Mouse (Mus musculus) embryonic facial prominence, embryonic 12.5 days (tissue): ENCODE results near the gene Stra6. TPM values are rescaled to one million over a fixed set of nuclear protein-coding genes. Genes with fewer than 3 reads are reported as not detected.

Source experiments
- ATAC-seq: fragments of 200-750 bp; cut with Nextera tagmentation; 2 replicates; pipeline ENCODE4 v1.8.0; 2017; ENCODE audit not compliant: insufficient number of reproducible peaks, insufficient read depth, low FRiP score, low TSS enrichment
- H3K27ac ChIP-seq: fragments of 300-500 bp; sonication (generic); 2 replicates; pipeline ENCODE4 v1.5.1; 2016; ENCODE audit warnings: mild to moderate bottlenecking
- H3K27me3 ChIP-seq: fragments of 300-500 bp; sonication (generic); 2 replicates; pipeline ENCODE4 v1.6.1; 2016; ENCODE audit warnings: mild to moderate bottlenecking, moderate library complexity
- H3K36me3 ChIP-seq: fragments of 300-500 bp; sonication (generic); 2 replicates; pipeline ENCODE4 v1.6.1; 2016; ENCODE audit warnings: mild to moderate bottlenecking
- H3K4me1 ChIP-seq: fragments of 300-500 bp; sonication (generic); 2 replicates; pipeline ENCODE4 v1.6.1; 2016
- H3K4me2 ChIP-seq: fragments of 300-500 bp; sonication (generic); replicated peaks from 2 replicates; pipeline ENCODE4 v1.6.1; 2016; ENCODE audit warnings: mild to moderate bottlenecking, moderate library complexity
- H3K4me3 ChIP-seq: fragments of 300-500 bp; sonication (generic); 2 replicates; pipeline ENCODE4 v1.5.1; 2016; ENCODE audit warnings: mild to moderate bottlenecking
- H3K9ac ChIP-seq: fragments of 300-500 bp; sonication (generic); 2 replicates; pipeline ENCODE4 v1.6.1; 2016; ENCODE audit warnings: mild to moderate bottlenecking, moderate library complexity
- H3K9me3 ChIP-seq: fragments of 300-500 bp; sonication (generic); 2 replicates; pipeline ENCODE4 v1.6.1; 2016; ENCODE audit warnings: mild to moderate bottlenecking, moderate library complexity
- WGBS: fragments of 180-500 bp; shearing (Covaris S2); methylation state at CpG from one replicate; pipeline ENCODE4 v1.1.7; 2016; 5-methylcytosine and 5-hydroxymethylcytosine counted together
- polyA plus RNA-seq: library from polyadenylated mRNA; unstranded; fragments of >200 nt; fragmentation: Nextera tagmentation; extraction: Ambion mirVana; gene quantifications from 2 replicates; pipeline ENCODE4 v1.2.1, GENCODE M21; 2016

The Stra6 gene
- polyA plus RNA-seq, 1 experiment from 2014 or later, result 38.1 TPM

DNA sequence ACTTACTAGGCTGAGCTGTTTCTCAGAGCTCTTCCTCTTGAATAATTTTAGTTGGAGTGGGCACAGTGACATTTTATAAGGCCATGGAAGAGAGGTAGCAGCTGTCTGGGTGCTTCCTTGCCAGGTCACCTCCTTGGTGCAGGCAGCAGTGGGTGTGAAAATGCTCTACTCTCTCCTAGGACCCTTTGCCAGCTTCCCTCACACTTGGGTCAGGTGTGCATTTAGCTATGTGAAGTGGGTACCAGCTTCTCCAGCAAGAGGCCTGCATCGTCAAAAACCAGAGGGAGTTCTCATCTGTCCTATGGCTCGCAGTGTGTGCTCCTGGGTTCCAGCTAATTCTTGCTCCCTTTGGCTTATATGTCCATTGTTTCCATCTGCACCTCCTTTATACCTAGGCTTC lies 115.8 kb downstream of the Stra6 start:
- no peak overlapping the region for H3K4me3 ChIP-seq

DNA sequence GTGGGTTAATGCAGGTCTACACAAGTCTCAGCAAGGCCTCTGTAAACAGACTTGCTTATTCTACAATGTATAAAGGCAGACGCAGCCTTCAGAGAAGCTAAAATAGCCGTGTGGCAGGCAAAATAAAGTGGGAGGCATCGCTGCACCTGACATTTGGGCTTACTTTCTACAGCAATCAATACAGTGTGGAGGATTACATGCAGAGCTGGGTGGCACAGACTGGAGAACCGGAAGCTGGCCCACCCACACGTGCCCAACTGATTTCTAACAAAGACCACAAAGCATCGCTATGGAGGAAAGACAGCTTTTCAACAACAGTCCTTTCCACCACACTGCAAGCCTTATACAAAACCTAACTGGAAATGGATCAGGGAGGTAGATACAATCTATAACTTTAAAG lies 120.9 kb downstream of the Stra6 start:
- Histone ChIP-seq H3K9ac (no peak overlapping the region), H3K9me3 (no peaks in the 10 kb centered on the region), H3K27me3 (no peaks in the 10 kb centered on the region), H3K4me3 (no peak overlapping the region), H3K36me3 (no peaks in the 10 kb centered on the region), H3K4me1 (no peaks in the 10 kb centered on the region), H3K27ac (no peak overlapping the region), H3K4me2 (no peak overlapping the region)
- ATAC-seq, result no peak
- 78% methylated on average over 6 of the region's 6 CpGs for WGBS

More for the DNA sequence above, 115.8 kb downstream of the Stra6 start:
- Histone ChIP-seq H3K9me3 (no peaks in the 10 kb centered on the region), H3K27me3 (no peaks in the 10 kb centered on the region), H3K4me1 (peaks cover 18% of the 10 kb centered on the region), H3K27ac (no peak overlapping the region), H3K4me2 (no peak overlapping the region), H3K36me3 (no peaks in the 10 kb centered on the region), H3K9ac (no peak overlapping the region)
- 82% methylated on average over 2 of the region's 2 CpGs for WGBS
- no peak for ATAC-seq

GRCm38 (mm10) chr9:58194222-58194621 lies 130.6 kb downstream of the Stra6 start:
- Histone ChIP-seq H3K9ac (no peak overlapping the region), H3K4me2 (no peak overlapping the region), H3K36me3 (no peaks in the 10 kb centered on the region), H3K27me3 (peaks cover 51% of the 10 kb centered on the region), H3K27ac (no peak overlapping the region), H3K4me3 (no peak overlapping the region), H3K9me3 (no peaks in the 10 kb centered on the region), H3K4me1 (peaks cover 44% of the 10 kb centered on the region)
- ATAC-seq, result no peak
- 63% methylated on average over 9 of the region's 9 CpGs for WGBS

DNA sequence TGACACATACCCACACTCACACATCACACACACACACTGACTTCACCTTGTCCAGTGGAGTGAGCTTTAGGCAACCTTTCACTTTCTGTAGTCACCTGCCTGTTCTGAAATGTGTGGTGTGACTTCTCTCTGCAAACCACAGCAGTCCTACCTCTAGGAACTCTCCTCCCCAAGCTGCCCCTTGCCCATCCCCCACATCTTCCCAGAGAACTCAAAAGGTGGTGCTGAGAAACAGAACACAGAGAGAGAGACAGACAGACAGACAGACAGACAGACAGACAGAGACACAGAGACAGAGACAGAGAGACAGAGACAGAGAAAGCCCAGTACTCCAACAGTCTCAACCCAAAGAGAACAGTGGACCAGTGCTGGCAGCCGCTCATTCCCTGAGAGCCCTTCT lies 132.1 kb downstream of the Stra6 start:
- Histone ChIP-seq H3K9me3 (no peaks in the 10 kb centered on the region), H3K4me2 (peak overlapping the region; percentile 53; the same call in 1 of the 2 replicates), H3K36me3 (no peaks in the 10 kb centered on the region), H3K4me1 (peaks cover 57% of the 10 kb centered on the region), H3K9ac (no peak overlapping the region), H3K27ac (no peak overlapping the region), H3K27me3 (peaks cover 65% of the 10 kb centered on the region), H3K4me3 (no peak overlapping the region)
- 8% methylated on average over 1 of the region's 1 CpGs for WGBS
- ATAC-seq, result no peak

DNA sequence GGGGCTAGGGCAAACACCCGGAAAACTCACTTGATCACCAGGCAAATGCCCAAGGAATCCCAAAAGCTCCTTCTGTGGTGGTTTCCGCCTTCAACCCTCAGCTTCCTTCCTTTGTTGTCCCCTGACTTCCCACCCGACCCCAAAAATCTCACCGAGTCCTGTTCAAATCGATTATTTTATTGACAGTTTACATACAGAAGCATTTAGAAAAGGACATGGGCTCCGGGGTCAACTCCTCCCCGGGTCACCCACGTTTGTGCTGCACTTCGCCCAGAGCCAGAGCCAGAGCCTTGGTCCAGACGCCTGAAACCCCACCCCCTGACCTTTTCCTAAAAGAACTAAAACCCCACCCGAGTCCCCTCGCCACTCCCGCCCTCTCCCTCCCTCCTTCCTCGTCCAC lies 132.6 kb downstream of the Stra6 start:
- Histone ChIP-seq H3K27me3 (peaks cover 70% of the 10 kb centered on the region), H3K36me3 (no peaks in the 10 kb centered on the region), H3K9ac (0 out of 2 replicates have a peak overlapping the region, but pooled peaks have one; percentile 7), H3K4me2 (peak overlapping the region; percentile 53), H3K4me3 (peak overlapping the region; percentile 22), H3K4me1 (peaks cover 60% of the 10 kb centered on the region), H3K27ac (no peak overlapping the region), H3K9me3 (no peaks in the 10 kb centered on the region)
- ATAC-seq, result no peak
- 5% methylated on average over 12 of the region's 14 CpGs for WGBS

GRCm38 (mm10) chr9:58196610-58197567 lies 133.3 kb downstream of the Stra6 start:
- H3K4me3 ChIP-seq, result peak overlapping the region; percentile 33
- H3K9me3 ChIP-seq, result no peaks in the 10 kb centered on the region
- peaks cover 67% of the 10 kb centered on the region for H3K4me1 ChIP-seq
- ATAC-seq, result no peak
- H3K36me3 ChIP-seq, result no peaks in the 10 kb centered on the region
- peaks cover 77% of the 10 kb centered on the region for H3K27me3 ChIP-seq
- peak overlapping the region; percentile 53 for H3K4me2 ChIP-seq
- WGBS, result 3% methylated on average over 46 of the region's 46 CpGs
- no peak overlapping the region for H3K27ac ChIP-seq
- H3K9ac ChIP-seq, result peak overlapping the region; percentile 12; the same call in 1 of the 2 replicates

GRCm38 (mm10) chr9:58197781-58198701 lies 134.5 kb downstream of the Stra6 start:
- Histone ChIP-seq H3K4me3 (peak overlapping the region; percentile 33), H3K36me3 (no peaks in the 10 kb centered on the region), H3K27ac (0 out of 2 replicates have a peak overlapping the region, but pooled peaks have one; percentile 20), H3K27me3 (peaks cover 89% of the 10 kb centered on the region), H3K4me1 (peaks cover 78% of the 10 kb centered on the region), H3K9ac (peak overlapping the region; percentile 12; the same call in 1 of the 2 replicates), H3K4me2 (peak overlapping the region; percentile 53), H3K9me3 (no peaks in the 10 kb centered on the region)
- ATAC-seq, result no peak
- 1% methylated on average over 58 of the region's 58 CpGs for WGBS

DNA sequence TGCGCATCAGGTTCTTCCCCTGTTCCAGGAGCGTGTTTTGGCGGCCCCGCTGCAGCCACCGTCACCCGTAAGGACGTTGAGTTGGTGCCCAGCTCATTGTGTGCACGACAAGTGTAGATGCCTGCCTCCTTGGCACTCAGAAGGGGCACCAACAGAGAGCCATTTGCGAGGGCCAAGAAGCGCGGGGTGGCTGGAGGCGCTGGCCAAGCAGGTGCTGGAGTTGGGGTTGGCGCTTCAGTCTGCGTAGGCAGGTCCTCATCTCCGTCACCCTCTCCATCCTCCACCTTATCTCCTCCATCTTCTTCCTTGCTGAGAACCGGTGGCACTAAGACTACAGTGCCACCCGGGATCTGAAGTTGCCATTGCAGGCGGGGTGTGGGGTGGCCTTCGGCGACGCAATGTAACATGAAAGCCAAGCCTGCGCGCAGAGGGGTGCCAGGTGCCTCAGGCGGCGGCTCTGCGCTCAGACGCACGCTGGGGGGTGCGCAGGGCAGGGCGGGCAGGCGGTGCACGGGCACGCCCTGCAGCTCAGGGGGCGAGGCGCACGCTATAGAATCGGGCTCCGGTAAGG lies 135.3 kb downstream of the Stra6 start:
- peaks cover 78% of the 10 kb centered on the region for H3K4me1 ChIP-seq
- H3K9me3 ChIP-seq, result no peaks in the 10 kb centered on the region
- peak overlapping the region; percentile 53 for H3K4me2 ChIP-seq
- no peak for ATAC-seq
- peak overlapping the region; percentile 33 for H3K4me3 ChIP-seq
- no peaks in the 10 kb centered on the region for H3K36me3 ChIP-seq
- WGBS, result 1% methylated on average over 38 of the region's 38 CpGs
- H3K27me3 ChIP-seq, result peaks cover 97% of the 10 kb centered on the region
- H3K9ac ChIP-seq, result 0 out of 2 replicates have a peak overlapping the region, but pooled peaks have one; percentile 12
- H3K27ac ChIP-seq, result no peak overlapping the region

GRCm38 (mm10) chr9:58199381-58200269 lies 136.0 kb downstream of the Stra6 start:
- ATAC-seq, result no peak
- H3K9ac ChIP-seq, result 0 out of 2 replicates have a peak overlapping the region, but pooled peaks have one; percentile 15
- peaks cover 78% of the 10 kb centered on the region for H3K4me1 ChIP-seq
- H3K36me3 ChIP-seq, result no peaks in the 10 kb centered on the region
- under 1% methylated on average over 41 of the region's 41 CpGs for WGBS
- H3K4me2 ChIP-seq, result peak overlapping the region; percentile 53
- H3K4me3 ChIP-seq, result peak overlapping the region; percentile 33
- H3K27ac ChIP-seq, result no peak overlapping the region
- H3K27me3 ChIP-seq, result peaks cover 94% of the 10 kb centered on the region
- no peaks in the 10 kb centered on the region for H3K9me3 ChIP-seq

DNA sequence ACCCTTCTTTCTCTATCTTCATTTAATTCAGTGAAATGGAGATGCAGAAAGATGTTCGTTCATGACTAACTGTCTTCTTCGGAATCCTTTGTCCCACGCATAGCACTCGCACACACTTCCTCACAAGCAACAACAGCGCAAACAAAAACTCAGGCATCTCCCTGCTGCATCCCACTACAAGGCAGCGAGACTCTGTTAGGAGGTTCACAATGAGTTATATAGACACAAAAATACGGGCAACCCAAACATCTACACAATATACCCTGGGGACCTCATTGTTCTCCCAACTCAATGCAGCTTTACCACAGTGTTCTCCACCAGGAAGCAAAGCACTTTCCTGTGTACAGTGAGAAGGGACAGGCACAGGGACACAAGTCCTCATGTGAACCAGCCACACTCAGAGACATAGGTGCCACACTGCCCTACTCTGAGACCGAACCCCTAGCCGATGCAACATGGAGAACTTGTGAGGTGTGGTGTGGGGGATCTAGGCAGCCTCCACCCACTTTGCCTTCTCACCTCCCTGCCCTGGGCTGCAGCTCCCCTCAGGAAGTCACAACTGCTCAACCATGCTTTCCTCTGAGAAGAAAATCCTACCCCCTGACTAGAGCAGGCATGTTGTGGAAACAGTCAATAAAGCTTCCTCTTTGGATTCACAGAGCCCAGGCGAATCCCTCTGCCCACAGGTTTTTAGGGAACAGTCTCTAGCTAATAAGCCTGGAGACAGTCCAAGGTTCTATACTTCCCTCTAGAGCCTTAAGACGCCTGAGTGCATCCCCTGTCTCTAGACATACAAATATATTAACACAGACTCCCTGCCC lies 136.9 kb downstream of the Stra6 start:
- H3K27me3 ChIP-seq, result peaks cover 86% of the 10 kb centered on the region
- H3K4me2 ChIP-seq, result peak overlapping the region; percentile 53
- H3K36me3 ChIP-seq, result no peaks in the 10 kb centered on the region
- no peak overlapping the region for H3K27ac ChIP-seq
- no peaks in the 10 kb centered on the region for H3K9me3 ChIP-seq
- peaks cover 76% of the 10 kb centered on the region for H3K4me1 ChIP-seq
- 11% methylated on average over 11 of the region's 11 CpGs for WGBS
- no peak overlapping the region for H3K9ac ChIP-seq
- no peak for ATAC-seq
- peak overlapping the region; percentile 33 for H3K4me3 ChIP-seq
